Mouse (Mus musculus): ENCODE results near the gene Gm12216.

Gm12216 gene

DNA sequence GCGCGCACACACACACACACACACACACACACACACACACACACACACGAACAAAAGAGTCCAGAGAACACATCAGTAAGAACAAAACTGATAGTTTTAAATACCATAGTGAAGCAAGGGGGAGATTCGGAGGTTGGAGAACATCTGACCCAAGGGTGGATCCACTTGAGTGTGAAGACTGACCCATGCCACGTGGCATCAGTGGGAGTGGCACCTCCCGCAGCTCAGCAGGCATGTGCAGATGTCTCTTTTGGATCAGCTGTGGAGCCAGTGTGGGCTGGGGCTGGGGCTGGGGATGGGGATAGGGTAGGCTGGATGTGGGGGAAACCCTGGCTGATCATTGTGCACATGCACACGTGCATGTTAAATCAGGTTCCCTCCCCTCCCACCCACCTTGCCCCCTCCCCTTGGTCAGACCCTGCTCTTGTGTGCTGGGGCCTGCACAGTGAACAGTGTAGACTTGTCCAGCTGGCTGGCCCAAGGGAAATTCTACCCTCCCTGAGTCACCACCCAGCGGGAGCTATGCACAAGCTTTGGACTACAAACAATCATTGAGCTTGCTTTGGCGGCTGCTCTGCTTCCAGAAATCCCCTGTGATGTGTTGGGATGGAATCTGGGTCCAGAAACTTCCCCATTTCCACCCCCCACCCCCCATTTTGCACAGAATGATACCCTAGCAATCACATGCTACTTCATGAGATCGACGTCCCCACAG, 37.7 kb downstream of the Gm12216 start:
- DNase-seq: no peak

DNA sequence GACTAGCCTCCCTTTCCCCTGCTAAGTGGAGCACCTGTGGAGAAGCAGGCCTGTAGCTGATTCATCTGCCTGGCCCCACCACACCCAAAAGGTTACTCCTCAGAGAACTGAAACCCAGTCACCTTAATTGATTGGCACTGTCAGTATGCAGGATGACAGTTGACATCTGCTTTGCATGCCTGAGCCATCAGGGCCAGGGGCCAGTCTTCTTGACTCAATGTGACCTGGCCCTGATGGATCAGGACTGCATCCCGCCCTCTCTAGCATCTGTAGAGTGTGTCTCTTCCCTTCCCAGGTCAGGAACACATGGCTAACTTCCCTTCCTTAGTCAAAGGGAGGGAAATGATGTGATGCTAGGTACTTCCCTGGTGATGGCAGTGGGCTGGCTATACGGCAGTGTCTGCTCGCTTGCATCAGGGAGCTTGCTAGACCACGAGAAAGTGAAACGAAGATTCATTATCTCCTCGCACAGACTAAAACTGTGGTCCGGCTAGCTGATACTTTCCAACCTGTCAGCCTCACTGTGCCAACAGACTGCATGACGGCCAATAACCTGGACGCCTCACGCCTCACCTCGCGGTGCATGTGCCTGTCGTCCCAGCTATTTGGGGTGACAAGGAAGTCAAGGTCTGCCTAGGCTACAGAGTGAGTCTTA, 38.4 kb downstream of the Gm12216 start:
- DNase-seq: no peak

DNA sequence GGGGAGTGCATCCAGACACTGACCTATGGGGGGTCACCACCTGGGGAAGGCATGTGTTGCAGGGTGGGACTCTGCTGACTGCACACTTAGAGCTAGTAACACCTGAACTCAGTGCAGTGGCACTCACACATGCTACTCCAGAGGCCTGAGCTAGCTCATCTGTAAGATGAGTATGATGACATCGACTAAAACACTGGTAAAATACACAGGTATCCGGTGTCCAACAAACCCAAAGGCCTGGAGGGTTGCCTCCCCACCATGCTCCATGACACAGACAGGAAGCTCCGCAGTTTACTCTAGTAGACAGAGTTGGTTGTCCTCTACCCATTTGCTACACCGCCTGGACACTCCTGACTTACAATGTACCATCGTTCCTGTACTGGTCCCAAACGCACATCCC, 39.5 kb downstream of the Gm12216 start:
- no peak for DNase-seq

DNA sequence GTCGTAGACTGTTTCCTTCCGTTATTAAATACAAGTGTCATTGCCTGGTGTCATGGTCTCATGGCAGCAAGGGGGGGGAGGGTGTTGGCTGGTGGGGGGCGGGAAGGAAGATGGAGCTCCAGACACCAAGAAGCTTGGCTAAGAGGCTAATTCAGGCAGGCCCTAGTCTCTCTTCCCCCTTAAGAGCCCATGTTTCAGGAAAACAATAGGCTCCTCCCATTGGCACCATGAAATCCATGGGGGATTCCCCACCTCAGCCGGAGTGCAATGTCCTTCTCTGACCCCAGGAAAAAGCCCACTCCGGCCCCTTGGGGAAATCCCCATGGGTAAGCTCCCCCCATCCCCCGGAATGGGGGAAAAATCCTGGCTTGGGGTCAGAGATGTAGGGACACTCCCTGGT, 40.3 kb downstream of the Gm12216 start:
- DNase-seq: no peak

DNA sequence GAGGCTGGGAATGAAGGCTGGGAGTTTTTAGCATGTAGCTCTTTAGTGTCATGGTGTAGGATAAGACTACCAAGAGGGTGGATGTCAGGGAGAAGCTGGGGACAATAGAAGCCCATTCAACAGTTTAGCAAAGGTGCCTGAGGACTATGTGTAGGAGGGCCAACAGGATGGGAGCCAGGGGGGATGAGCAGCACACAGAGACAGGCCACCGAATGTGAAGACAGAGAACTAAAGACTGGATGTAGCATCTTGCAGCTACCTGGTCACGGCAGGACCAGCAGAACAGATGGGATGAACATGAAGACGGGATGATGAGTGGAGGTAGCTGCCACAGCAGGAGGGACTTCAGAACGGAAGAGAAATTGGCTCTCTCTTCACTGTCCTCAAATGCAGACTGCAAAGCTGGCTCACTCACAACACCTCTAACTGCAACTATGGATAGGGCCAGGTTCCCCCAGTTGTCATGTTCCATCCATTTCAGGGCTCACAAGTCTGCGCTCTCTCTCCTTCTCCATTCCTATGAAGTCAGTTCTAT, 42.1 kb downstream of the Gm12216 start:
- DNase-seq: no peak

DNA sequence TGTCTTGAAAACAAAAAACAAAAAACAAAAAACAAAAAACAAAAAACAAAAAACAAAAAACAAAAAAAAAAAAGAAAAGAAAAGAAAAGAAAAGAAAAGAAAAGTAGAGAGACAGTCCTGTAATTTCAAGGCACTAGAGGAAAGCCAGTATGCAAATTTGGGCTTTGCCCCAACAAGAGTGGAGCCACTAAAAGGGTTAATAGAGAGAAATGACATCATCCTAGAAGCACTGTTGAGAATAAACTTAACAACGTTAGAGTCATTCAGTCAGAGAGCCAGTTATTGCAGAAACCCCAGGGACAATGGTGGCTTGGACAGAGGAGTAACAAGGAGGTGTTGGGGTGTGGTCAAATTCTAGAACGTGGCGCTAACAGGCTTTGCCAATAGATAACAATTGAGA, 44.2 kb downstream of the Gm12216 start:
- no peak for DNase-seq

GRCm38 (mm10) chr11:53813001-53813868, 45.8 kb downstream of the Gm12216 start:
- no peak for DNase-seq

DNA sequence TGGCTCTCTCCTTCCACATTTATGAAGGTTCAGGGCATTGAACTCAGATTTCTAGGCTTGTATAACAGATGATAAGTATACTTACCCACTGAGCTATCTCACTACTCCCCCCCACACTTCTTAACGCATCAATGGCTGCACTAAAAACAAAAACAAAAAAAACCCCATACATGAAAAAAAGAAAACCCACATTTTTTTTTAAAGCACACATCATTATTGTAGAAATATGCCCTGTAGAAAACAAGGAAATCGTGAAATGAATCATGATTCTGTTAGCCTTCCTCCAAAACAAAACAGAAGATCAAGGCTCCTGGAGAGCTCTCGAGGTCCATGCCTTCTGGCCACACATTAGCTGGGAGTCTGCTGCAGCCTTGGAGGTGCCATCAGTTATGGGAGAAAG, 47.7 kb downstream of the Gm12216 start:
- no peak for DNase-seq

- DNase-seq: no peak
These were observed 48.3 kb downstream of the Gm12216 start for GRCm38 (mm10) chr11:53810749-53811148.

DNA sequence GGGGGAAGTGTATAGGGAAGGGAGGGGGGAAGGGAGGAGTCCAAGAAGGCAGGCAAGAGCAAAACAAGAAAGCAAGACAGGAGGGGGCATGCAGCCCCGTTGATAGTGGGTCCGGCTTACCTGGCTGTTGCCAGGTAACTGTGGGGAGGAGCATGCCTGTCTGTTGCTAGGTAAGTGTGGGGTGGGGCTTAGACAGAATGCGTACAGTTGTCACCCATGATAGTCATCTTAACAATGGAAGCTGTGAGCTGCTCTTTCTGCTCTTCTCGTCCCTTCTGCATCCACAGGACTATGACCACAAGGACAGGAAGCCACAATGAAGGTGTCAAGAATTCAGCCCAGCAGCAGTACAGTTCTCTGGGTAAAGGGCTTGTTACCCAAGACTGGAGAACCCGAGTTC, 48.9 kb downstream of the Gm12216 start:
- no peak for DNase-seq

DNA sequence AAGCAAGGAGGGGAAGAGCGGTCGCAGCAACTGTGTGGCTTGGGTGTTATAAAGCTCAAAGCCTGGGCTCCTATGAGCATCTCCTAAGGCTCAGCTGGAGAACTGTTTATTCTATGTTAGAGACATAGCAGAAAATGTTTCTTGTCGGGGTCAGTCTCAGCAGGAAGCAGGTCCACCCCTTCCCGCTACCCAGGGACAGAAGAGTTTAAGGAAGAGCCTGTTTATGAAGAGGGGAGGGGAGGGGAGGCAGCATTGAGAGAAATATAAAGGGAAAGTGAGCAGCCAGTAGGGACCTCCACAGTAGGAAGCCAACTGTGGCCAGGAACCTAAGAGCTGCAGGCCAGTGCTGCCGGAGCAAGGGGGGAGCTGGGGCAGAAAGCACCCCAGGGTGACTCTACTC, 49.7 kb downstream of the Gm12216 start:
- DNase-seq: no peak

DNA sequence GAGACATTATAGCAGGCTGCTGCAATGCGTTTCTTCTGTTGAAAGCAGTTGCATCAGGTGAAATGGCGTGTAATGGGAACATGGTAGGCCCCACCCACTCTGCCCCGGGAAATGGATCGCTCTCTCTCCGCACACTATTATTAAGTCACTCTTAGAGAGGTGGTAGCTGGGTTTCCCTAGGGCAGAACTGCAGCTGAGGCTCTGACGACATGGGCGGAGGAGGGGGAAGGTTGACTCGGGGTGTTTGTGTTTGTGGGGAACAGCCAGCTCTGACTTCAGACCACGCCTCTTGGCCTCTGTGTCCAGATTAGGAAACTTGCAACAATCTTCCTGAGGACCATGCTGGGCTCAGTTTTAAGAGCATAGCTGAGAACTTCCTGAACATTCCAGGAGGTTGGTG, 53.3 kb downstream of the Gm12216 start:
- DNase-seq: no peak

DNA sequence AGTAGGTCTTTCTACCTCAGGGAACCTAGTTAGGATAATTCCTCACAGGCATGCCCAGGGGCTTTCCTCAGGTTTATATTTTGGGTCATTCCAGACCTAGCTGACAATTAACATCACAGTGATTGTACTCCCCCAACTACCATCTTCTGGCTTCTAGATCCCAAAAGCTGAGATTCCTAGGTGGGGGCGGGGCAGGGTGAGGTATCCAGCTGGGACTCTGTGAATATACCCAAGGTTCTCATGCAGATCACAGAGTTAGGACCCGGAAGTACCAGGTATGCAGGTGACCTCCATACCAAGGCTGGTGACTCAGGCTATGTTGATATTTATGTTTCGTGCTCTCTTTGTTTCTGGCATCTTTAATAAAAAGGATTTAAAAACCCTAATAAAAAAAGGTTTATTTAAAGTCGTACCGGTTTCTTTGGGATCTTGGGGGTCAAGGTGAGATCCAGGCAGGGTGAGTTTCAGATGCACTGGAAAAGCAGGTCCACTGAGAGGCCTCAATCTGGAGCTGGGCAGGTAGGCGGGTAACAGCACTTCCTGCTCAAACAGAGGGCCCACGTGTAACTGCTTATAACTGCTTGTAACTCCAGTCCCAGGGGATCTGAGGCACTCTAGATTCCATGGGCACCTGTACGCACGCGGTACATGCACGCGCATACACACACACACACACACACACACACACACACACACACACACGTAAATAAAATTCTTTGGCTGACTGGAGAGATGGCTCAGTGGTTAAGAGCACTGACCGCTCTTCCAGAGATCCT, 54.3 kb downstream of the Gm12216 start:
- DNase-seq: no peak

- no peak for DNase-seq
These were observed 55.6 kb downstream of the Gm12216 start for GRCm38 (mm10) chr11:53803494-53803893.

DNA sequence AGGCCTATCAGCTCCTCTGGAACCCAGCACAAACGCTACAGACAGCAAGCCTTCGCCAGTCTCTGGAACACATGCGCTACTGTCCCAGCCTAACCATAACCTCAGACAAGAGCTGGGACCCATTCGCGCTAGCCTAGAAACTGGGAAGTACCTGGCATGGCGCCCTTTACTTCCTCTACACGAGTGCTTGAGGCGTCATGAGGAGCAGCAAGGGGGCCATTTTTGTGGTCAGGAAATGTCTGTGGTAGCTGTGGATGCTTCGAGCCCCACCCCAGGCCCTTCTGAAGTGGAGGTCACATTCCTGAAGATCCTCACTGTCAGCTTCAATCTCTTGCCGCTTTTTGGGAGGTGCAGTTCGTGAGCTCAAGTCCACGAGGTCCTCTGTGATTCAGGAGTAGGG, 56.0 kb downstream of the Gm12216 start:
- DNase-seq: no peak

DNA sequence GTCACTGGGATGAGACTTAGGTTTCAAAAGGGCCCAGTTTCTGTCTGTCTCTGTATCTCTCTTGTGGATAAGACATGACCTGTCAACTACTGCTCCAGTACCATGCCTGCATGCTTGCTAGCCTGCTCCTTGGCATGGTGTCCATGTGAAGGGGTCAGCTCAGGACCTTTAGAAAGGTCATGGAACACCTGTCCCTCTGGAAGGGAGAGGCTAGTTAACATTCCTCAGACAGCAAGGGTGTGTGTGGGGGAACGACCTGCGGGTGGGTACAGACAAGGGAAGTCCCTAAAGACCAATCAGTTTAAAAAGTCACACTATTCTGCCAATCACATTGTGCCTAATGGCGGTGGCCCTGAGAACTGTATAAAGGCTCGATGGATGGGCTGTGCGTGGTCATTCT, 58.1 kb downstream of the Gm12216 start:
- DNase-seq: no peak

- DNase-seq: no peak
These were observed 59.0 kb downstream of the Gm12216 start for GRCm38 (mm10) chr11:53800036-53800435.

DNA sequence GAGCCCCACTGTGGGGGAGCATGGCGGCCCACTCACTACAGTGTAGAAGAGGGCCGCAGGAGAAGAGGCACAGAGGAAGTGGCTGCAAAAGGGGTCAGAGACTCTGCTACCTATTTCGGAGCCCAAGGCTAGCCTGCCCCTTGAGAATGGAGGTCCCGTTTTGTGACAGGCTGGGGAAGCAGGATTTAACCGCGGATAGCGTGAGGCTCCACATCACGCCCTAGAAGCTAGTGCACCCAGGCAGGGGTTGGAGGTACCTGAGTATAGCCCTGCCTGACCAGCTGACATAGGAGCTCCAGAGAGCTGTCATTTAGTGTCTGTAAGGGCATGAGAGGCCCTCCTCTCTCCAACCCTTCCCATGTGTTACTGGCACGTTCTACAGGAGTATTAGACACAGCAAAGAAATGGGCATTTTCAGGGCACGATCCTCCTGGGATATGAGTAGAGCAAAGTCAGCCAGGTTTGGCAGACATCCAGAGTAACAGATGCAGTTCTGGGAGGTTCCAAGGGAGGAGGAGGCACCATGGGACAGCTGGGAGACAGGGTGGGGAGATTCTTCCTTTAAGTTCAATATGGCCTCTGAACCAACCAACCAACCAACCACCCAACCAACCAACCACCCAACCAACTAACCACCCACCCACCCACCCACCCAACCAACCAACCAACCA, 60.9 kb downstream of the Gm12216 start:
- no peak for DNase-seq

GRCm38 (mm10) chr11:53797386-53797920, 61.6 kb downstream of the Gm12216 start:
- no peak for DNase-seq

- DNase-seq: no peak
These were observed 62.5 kb downstream of the Gm12216 start for GRCm38 (mm10) chr11:53796409-53797151.

DNA sequence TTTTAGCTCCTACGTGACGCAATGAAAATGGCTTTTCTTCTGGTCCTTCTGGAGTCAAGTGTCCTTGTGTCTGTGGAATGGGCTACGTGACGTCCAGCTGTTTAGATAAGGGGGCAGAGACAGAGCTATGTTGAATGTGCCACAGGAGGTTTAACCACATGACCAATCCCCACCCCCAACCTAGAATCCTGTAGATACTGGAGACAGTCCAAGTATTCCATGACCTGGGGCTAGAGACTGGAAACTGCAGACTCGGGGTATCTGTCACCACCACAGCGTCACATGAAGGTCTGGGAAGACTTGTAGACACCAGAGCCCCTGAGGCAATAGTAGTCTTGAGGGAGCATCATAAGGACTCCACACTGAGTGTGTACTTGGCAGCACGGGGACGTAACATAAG, 63.2 kb downstream of the Gm12216 start:
- DNase-seq: no peak

Measured in thymus, postnatal 36 days (tissue).